Mouse (Mus musculus): ENCODE data around the gene Gak.
A peak's percentile ranks its signal among the peaks of the same experiment; 100 is the strongest.

Gene Gak

GRCm38 (mm10) chr5:108629634-108630483 lies at the start of gene Gak, which contains the start of gene Tmem175:
Gene Gak (minus strand): TSS chr5:108629755.
Gene Tmem175 (plus strand): TSS chr5:108629770.
- DNase-seq (ENCODE audit: low spot score), result peak; percentile 94

DNA sequence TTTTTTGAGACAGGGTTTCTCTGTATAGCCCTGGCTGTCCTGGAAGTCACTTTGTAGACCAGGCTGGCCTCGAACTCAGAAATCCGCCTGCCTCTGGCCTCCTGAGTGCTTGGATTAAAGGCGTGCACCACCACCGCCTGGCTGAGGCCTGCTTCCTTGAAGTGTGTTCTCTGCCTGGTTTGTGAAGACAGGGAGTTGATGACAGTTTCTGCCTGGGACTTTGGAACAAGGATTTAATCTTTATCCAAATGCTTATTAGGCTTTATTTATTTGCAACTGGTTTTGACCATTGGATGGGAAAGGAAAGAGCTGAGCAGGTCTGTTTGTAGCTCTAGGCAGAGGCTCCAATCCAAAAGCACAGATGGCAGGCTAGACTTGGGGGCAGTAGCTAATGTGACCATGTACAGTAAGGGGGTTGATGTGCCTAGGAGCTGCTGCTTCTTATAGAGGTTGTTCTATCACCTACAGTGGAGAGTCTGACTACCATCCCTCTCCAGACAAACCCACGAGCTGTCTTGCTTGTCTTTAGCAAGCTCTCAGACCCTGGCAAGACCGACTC lies 48.8 kb upstream of the Gak start:
- no peak for DNase-seq (ENCODE audit: low spot score)

- DNase-seq (ENCODE audit: low spot score), result peak; percentile 74
Measured at GRCm38 (mm10) chr5:108677605-108678295, 48.2 kb upstream of the Gak start.

DNA sequence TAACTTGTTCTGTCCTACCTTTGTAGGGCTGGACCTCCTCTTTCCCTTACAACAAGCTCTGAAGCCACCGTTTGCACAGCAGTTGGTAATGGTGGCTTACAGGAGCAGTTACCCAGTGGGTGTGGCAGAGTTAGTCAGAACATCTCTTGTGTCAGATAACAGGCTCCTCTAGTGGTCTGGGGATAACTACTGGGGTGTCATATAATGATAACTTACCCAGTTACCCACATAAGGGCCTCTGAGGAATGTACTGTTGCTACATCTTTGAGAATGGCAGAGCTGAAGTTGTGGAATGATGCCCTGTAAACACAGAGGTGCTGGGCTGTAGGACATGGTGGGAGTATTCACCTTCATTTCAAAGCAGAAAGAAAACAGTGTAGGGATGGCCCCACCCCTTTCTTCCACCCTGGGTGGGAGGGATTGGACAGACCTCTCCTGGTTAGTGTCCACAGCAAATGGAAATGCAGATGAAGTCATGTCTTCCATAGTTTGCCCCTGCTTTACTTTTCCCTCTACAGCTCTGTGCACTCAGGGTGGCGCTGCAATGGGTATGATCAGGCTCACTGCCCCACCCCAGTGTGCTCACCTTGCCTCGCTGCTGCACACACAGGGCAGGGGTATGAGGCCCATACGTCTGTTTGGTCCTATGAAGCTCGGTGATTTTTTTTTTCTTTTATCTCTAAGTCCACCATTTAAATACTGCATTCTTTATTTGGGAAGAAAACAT lies 47.4 kb upstream of the Gak start:
- no peak for DNase-seq (ENCODE audit: low spot score)

GRCm38 (mm10) chr5:108675251-108675816 lies 45.8 kb upstream of the Gak start, which contains the start of gene Slc26a1:
Gene Slc26a1 (minus strand): TSS chr5:108675569.
- DNase-seq (ENCODE audit: low spot score), result peak; percentile 79

DNA sequence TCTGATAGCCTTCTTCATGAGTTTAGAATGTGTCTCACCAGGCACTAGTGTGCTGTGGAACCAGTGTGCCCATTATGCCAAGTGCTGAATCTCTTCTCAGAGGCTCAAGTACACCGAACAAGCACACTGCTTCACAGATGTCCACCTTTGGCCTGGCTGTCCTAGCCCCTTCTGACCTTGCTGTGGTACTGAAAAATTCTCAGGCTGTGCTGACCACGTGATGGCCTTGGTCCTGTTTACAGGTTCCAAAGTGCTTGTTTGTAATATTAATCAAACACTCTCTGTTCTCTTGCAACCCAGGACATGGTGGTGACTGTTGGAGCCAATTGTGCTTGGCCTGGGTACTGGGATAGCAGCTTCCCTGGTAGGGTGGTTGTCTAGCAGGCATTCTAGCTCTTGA lies 45.1 kb upstream of the Gak start:
- peak; percentile 76 for DNase-seq (ENCODE audit: low spot score)

- no peak for DNase-seq (ENCODE audit: low spot score)
Measured at GRCm38 (mm10) chr5:108671757-108672156, 42.2 kb upstream of the Gak start.

DNA sequence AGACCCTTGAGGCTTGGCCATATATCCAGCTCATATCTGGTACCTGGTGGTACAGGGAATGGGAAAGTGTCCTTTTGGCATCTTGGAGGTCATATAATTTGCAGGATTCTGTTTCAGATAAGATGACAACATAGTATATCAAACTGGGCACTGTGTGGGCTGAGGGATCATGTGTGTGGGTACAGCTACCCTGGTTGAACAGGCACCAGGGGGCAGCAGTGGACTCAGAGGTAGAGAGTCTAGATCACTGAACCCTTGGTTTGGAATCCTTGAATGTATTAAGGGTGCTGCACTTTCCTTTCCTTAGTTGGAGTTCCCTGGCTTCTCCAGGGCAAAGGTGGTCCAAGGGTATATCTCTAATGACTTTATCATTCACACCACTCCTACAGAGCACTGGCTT lies 41.2 kb upstream of the Gak start:
- DNase-seq (ENCODE audit: low spot score), result no peak

DNA sequence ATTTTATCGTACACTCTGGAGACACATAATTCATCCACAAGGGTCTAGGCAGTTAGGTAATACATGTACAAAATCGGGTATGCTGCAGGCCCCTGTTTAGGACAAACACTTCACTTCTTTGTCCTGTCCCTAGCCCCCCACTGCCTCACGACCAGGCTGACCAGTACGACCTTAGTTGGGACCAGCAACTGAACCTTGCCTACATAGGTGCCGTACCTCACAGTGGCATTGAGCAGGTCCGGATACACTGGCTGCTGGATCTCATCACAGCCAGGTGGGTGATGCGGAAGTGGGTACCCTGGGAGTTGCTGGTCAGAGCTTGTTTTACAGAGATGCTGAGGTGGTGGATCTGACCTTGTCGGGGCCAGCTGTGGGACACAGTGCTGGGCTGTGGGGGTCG lies 40.4 kb upstream of the Gak start:
- DNase-seq (ENCODE audit: low spot score), result no peak

GRCm38 (mm10) chr5:108668977-108669936 lies 39.7 kb upstream of the Gak start, which contains the start of gene Dgkq:
Gene Dgkq (minus strand): TSS chr5:108669672.
- DNase-seq (ENCODE audit: low spot score), result peak; percentile 86

GRCm38 (mm10) chr5:108668387-108668932 lies 38.9 kb upstream of the Gak start:
- DNase-seq (ENCODE audit: low spot score), result no peak

DNA sequence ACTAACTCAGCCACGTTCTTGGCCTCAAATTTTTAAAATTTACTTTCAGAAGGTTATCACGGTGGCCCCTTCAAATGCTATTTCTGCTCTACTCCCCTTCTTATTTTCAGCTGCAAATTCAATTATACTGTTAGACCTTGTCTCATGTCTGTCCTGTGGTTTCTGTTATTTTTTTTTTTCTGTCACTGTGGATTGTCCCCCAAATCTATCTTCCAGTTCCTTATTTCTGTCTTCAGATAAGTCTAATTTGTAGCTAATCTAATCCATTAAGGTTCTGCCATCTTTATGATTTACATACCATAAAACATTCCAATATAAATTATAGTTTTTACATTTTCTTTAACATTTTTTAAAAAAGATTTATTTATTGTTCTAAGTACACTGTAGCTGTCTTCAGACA lies 37.8 kb upstream of the Gak start:
- DNase-seq (ENCODE audit: low spot score), result no peak

GRCm38 (mm10) chr5:108665066-108665465 lies 35.5 kb upstream of the Gak start:
- no peak for DNase-seq (ENCODE audit: low spot score)

DNA sequence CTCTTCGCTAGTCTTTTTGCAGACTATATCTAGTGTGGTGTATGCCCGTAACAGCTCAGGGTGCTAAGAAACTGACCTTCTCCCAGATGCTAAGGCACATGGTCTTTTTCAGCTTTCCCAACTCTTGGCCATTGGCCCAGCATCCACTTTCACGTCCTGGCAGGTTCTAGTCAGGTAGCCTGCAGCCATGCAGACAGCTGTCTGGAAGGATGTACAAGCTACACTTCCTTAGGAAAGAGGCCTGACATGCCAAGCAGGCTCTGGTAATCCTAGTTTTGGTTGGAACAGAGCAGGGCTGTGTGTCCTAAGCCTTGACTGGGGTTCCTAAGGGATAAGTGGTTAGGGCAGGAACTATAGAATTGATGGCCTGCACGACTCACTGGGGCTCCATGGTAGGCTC lies 33.2 kb upstream of the Gak start:
- DNase-seq (ENCODE audit: low spot score), result no peak

DNA sequence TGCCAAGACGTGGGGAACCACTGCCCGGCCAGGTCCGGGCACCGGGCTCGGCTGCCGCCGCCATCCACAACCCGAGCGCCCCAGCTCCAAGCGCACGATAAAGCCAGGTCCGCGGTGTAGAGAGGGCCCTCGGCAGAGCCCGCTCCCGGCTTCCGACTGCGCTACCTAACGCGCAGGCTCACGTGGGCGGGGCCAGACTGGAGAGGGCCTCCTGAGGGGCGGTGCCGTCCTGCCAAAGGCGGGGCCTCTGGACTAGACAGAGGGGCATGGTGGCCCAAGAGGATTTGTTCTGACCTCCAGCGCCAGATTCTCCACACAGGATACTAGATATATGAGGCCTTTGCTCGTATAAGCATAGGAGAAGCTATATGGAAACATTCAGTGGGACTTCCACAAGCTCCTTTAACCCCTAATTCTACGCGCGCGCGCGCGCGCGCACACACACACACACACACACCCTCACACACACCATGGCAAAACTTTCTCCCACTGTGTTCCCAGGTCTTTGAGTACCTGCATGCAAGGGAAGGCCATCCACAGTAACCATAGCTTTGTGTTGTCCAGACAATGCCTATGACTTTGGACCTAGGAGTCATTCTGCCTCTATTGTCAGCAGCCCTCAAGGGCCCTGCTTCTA lies 31.2 kb upstream of the Gak start:
- peak; percentile 87 for DNase-seq (ENCODE audit: low spot score)

- DNase-seq (ENCODE audit: low spot score), result no peak
Measured at GRCm38 (mm10) chr5:108659698-108660631, 30.4 kb upstream of the Gak start, which contains the start of gene Idua. Gene Idua (plus strand): TSS chr5:108660331.

- DNase-seq (ENCODE audit: low spot score), result no peak
Measured at GRCm38 (mm10) chr5:108658611-108659010, 29.1 kb upstream of the Gak start.

GRCm38 (mm10) chr5:108657406-108657805 lies 27.9 kb upstream of the Gak start:
- no peak for DNase-seq (ENCODE audit: low spot score)
